Mouse (Mus musculus) lung, postnatal 0 days (tissue): Measurements from ENCODE around the gene Sorl1.

ENCODE experiments used
- CTCF ChIP-seq: IDR thresholded peaks from 2 replicates; pipeline ENCODE4 v1.5.1; 2016; ENCODE audit warnings: antibody characterized with exemption, mild to moderate bottlenecking
- EP300 ChIP-seq: IDR thresholded peaks from 2 replicates; pipeline ENCODE4 v1.6.1; 2016; ENCODE audit warnings: antibody characterized with exemption, mild to moderate bottlenecking, control low read depth

DNA sequence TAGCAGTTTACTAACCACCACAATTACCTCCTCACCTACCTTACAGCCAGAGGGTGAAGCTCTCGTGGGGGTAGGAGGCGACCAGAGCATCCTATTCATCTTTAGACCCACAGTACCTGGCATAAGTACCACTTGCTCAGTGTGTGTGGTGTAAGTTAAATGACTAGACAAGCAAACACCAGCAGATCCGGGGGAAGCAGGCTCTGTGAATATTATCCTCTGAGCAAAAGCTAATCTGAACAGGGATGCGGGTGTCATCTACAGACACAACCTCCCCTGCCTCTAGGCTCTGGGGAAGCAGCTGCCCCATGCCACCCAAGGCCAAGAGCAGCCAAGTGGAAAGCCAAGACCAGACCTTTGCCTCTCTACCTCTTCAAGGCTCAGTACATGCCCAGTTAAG lies 68.7 kb downstream of the Sorl1 start:
- TF ChIP-seq EP300 (no peak), CTCF (no peak)
